ENCODE assay signal across 16 mouse cellular contexts in the genomic region with DNA sequence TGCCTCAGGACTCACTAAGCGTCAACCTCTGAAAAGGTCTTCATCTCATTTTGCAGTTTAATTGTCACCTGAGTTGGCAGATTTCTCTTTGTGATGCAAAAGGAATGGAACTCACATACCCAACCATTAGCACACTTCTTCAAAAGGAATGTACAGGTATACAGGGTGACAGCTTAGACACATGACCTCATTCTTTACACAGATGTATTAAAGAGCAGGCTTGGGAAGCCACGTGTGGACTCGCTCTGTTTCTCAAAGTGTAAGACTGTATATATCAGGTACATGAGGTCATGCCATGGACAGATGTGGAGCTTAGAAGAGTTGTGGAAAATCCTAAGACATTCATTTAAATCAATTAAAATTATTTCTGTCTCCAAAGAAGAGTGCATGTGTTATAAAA.
"Had no signal": no experiment of that assay in that cellular context is flagged by ENCODE, and none has a peak within 500 bp of the region (broad histone marks: within the 10 kb centered on the region; RNA-seq: fewer than 3 reads in every experiment).

No protein-coding gene starts in this region.

- H3K9me3 ChIP-seq: liver, embryonic 13.5 days; liver, embryonic 15.5 days; lung, embryonic 15.5 days; megakaryocyte, embryonic 14.5 days; neural tube, embryonic 12.5 days; stomach, embryonic 15.5 days had no signal

- H3K27me3 ChIP-seq: liver, embryonic 13.5 days; liver, embryonic 15.5 days; lung, embryonic 15.5 days; megakaryocyte, embryonic 14.5 days; neural tube, embryonic 12.5 days; stomach, embryonic 15.5 days had no signal

- ATAC-seq: liver, postnatal 0 days; lung, postnatal 0 days had no signal

- H3K27ac ChIP-seq: liver, embryonic 13.5 days; liver, embryonic 15.5 days; lung, embryonic 15.5 days; macrophage; neural tube, embryonic 12.5 days; stomach, embryonic 15.5 days; stomach, postnatal 0 days had no signal

- H3K4me1 ChIP-seq: liver, embryonic 13.5 days; liver, embryonic 15.5 days; megakaryocyte, embryonic 14.5 days; neural tube, embryonic 12.5 days; stomach, embryonic 15.5 days had no signal

- H3K9ac ChIP-seq: liver, embryonic 13.5 days; liver, embryonic 15.5 days; liver, postnatal 0 days; lung, embryonic 15.5 days; neural tube, embryonic 12.5 days; stomach, embryonic 15.5 days had no signal

- DNase-seq: liver, embryonic 13.5 days; liver, postnatal 0 days; lung, adult 2 months; lung, postnatal 14 days; right cerebral cortex, postnatal 14 days; thymus, adult 2 months; thymus, postnatal 25 days; thymus, postnatal 4 days had no signal

- H3K4me3 ChIP-seq: liver, embryonic 13.5 days; liver, embryonic 15.5 days; lung, embryonic 15.5 days; megakaryocyte, embryonic 14.5 days; neural tube, embryonic 12.5 days; stomach, embryonic 15.5 days had no signal

- H3K36me3 ChIP-seq: liver, embryonic 13.5 days; liver, embryonic 15.5 days; lung, embryonic 15.5 days; neural tube, embryonic 12.5 days; stomach, embryonic 15.5 days had no signal

- H3K4me2 ChIP-seq: liver, embryonic 13.5 days; liver, embryonic 15.5 days; lung, embryonic 15.5 days; neural tube, embryonic 12.5 days; stomach, embryonic 15.5 days had no signal
